Mouse (Mus musculus): ENCODE results near the gene Sos1.

GRCm38 (mm10) chr17:80490166-80490565 lies 9.9 kb upstream of the Sos1 start:
- TF ChIP-seq GATA1 (IDR thresholded peaks at IDR 0.05; ENCODE audit: borderline replicate concordance, low read length) (no peak), FLI1 (IDR thresholded peaks at IDR 0.05; ENCODE audit: low read length) (no peak)

Measured in megakaryocyte, embryonic 14.5 days (primary cell).